Mouse (Mus musculus): ENCODE data around the gene Gab1.
A peak's percentile ranks its signal among the peaks of the same experiment; 100 is the strongest.

Gene Gab1

DNA sequence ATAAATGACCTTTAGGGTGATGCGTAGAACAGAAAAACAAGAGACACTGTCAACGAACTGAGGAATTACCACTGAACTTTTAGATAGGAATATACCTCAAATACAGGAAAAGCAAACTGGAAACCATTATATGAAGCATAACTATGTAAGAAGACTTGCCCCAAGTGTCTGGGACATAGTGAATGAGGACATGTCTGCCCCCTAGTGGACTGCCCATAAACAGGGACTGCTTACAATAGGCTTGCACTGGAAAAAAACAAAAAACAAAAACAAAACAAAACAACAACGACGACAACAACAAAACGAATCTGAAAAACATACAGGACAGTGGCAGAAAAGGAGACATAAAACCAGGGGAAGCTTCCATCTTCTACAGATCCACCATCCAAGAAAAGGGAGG is 66.9 kb downstream of the Gab1 start:
- DNase-seq (ENCODE audit: extremely low read depth, low read depth, low spot score), result no peak

DNA sequence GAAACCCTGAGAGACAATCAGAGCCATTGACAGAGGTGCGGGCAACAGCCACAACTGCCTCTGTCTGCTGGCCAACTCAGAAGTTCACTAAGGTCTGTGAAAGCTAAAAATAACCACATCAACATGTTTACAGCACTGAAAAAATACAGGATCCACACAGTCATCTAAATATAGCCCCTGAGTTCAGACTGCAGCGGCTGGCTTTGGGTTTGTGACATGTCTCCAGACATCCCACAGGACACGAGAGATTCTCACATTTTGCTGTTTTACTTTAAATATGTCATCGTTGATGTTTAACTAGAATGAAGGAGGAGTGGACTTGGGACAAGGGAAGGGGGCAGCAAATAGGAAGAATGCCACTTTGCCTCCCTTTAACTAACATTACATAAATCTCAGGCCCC is 68.7 kb downstream of the Gab1 start:
- no peak for DNase-seq (ENCODE audit: extremely low read depth, low read depth, low spot score)

DNA sequence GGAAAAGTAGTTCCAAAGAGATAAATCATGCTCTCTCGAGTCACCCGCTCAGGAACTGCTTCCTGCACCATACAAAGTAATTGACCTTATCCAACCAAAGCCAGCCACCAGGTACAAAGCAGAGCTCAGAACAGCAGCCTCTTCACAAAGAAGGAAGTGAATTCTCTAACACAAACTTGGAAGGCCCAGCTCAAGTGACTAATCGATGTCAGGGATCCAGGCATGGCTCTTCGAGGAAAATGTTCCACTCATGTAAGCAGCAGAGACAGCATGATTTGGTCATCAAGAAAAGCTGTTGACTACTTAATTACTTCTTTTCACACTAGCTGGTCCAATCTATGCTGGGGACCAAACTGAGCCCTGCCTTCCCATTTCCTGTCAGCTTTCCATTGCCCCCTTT is 69.4 kb downstream of the Gab1 start:
- DNase-seq (ENCODE audit: extremely low read depth, low read depth, low spot score), result no peak

DNA sequence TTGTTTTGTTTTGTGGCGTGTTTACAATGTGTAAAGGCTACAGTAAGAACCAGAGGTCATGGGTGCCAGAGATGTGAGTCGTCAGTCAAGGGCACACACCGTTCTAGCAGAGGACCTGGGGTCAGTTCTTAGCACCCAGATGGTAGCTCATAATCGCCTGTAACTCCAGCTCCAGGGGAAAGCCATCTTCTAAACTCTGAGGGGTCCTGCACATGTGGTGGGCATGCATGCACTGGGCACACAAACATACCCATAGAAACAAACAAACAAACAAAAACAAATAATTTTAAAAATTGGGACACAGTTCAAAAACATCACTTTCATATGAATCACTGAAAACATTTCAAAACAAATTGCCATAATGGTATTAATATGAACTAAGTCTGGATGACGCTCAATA is 69.9 kb downstream of the Gab1 start:
- no peak for DNase-seq (ENCODE audit: extremely low read depth, low read depth, low spot score)

DNA sequence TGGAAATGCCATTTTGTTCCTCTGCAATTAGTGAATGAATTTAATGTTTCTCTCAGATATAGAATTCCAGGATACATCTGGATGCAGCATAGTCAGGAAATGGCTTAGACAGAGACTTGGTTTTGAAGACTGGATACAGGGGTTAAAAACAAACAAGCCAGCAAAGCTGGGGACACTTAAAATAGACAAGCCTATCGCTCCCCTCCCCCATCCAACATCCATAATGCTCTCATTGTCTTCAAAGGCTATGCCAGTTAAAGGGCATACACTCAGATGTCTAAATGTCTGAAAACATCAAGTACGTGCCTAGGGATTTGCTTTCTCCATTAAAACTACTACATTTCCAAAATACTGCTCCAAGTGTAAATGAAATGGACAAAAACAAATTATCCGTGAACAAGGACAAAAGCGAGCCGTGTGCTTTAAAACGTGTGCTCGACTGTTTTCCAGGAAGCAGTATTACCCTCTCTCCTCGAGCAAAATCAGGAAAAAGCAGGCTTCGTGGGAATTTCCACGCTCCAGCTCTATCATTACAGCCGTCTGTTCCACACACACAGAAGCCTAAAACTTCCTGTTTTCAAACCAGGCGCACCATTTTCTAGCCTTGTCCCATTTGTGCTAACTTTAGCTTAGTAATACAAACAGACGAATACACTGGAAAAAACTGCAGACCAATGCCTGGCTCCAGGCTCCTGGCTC is 72.4 kb downstream of the Gab1 start:
- no peak for DNase-seq (ENCODE audit: extremely low read depth, low read depth, low spot score)

DNA sequence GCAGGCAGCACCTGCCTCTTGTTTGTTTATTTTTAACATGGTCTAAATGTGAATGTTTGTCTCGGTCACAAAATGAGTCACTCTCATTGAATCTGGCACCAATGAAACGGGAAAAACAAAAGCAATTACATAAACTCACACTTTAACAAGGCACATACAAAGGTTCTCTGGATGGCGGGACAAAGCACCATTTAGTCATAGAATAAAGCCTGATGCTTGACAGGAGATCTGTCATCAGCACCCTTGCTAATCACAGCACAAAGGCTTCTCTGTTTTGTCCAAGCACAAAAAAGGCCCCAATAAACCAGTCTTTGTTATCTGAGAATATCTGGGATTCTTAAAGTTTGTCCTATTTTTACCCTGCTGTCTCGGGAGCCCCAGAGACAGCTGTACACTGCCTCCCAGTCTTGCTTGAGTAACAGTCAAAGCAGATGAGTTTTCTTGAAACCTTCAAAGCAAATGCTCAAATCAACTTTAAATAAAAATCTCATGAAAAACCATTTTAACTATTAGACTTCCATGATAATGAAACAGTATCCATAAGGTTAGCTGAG is 76.2 kb downstream of the Gab1 start:
- DNase-seq (ENCODE audit: extremely low read depth, low read depth, low spot score), result no peak

DNA sequence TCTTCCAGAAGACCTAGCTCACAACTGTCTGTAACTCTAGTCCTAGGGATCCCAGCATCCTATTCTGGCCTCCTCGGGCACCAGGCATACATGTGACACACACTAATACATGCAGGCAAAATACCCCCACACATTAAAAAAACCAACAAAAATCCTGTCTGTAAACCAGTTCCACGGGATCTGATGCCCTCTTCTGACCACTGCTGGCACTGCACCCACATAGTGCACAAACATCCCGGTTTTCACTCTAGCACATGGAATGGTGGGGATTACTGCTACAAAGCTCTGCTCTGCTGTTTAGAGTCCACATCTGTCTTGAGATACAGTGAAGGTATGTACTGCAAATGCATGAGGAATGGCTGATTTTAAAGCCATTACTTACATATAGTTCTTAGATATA is 81.5 kb downstream of the Gab1 start:
- no peak for DNase-seq (ENCODE audit: extremely low read depth, low read depth, low spot score)

DNA sequence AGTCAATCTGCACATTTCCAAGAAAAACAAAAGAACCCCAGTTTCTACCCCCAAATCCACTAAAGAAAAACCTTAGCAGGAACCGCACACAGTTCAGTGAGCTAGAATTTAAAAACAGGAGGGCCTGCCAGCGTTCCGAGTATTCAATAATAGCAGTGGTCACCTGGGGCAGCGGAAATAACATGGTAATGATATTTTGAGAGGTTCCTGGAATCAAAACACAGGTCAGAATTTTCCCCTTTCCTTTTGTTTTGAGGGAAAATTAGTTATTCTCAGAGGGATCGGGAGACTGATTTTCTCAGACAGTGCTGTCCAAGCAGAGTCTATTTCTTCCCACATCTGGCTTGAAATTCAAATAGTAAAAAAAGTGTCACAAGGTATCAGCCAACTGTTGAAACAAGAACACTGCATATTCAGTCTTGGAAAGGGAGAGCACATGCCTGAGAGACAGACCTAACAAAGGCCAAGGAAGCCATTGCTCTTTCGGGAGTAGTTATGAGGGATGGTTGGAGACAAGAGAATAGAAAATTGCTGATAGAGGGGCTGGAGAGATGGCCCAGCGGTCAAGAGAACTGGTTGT is 82.0 kb downstream of the Gab1 start:
- DNase-seq (ENCODE audit: extremely low read depth, low read depth, low spot score), result no peak

DNA sequence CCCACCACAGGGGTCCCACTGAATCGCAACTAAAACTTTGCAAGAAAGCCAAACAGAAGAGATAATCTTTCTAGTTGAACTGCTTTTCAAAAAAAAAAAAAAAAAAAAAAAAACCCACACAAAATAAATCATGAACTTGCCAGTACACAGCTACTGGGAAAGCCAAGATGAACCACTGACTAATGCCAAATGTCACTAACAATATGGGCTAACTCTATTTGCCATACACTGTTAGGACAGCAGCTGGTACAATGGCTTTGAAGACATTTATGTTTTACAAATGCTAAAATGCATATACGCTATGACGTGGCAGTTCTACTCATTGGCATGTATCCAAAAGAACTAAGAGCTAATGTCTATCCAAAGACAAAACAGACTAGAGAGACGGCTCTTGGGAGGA is 84.2 kb downstream of the Gab1 start:
- no peak for DNase-seq (ENCODE audit: extremely low read depth, low read depth, low spot score)

DNA sequence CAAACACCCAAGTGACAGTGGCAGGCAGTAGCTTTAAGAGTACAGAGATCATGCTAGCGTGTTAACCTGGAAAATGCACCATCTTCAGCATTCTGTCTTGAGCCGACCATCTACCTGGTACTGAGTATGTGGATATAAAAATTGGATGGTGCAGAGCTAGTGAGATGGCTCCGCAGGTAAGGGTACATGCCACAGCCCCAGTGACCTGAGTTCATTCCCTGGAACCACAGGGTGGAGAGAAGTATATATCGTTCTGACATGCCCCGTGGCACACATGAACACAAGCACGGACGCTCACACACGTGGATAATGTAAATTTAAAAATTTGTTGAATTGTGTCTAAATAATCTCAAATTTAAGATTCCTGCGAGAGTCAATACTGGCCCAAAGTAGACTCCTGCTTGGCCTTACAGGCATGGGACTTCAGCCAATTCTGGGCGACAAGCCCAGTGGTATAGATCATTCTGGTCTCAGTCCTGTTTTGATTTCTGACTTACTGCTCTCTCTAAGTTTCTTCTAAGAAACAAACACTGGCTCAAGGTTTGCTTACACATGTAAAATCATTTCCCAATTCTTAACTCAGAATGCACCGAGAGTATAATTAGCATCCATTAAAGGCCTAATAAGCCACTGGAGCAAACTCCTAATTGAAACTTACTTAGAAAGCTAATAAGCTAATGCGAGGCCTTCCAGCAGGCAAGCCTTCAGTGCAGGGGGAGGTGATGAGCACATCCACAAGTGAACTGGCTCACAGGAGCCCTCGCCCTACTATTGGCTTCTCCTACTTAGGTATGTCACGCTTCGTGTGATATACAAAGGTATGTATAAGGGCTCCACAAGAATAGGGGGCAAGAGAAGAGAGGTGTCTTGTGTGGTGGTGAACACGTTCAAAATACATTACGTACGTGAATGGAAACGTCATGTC is 85.5 kb downstream of the Gab1 start:
- peak; percentile 25 for DNase-seq (ENCODE audit: extremely low read depth, low read depth, low spot score)

DNA sequence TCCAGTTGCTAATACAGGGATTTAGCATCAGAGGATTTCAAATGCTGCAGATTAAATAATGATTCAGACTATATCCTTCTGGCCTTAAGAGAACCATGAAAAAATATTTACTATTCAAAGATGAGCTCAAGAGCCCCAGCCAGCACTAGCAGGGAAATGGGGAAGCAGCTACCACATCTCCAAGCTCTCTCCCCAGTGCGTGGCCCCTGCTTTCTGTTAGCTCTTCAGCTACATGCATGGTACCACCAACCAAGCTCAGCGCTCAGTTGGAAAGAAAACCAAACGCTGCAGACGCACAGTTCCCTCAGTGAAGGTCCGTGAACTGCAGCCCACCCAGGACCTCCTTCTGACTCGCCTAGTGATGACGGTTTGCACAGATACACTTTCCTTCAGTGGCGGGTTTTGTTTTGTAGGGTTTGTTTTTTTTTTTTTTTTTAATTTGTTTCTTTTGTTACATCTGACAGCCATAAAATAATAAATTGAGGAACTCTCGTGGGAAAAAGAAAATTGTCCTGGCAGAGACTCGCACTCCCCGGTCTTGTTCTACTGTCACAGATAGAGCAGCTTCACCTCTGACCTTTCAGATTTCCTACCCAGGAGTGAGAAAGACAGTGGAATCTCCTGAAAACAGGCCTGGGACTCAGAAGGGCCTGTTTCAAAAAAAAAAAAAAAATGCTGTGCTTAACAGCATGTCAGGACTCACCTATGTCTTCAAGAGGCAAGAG is 86.4 kb downstream of the Gab1 start:
- no peak for DNase-seq (ENCODE audit: extremely low read depth, low read depth, low spot score)

DNA sequence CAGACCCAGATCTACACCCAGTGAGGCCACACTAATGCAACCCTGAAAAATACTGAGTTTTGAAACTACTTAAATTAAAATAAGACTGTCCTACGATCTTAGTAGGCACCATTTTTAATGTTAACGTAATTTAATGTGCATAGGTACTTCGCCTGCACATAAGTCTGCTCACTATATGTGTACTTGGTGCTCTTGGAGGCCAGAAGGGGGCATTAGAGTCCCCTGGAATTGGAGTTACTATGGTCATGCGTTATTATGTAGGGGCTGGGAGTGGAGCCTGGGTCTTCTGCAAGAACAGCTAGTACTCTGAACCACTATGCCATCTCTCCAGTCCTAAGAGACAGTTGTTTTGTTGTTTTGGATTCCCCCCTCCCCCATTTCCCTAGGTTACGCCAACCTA is 88.1 kb downstream of the Gab1 start:
- DNase-seq (ENCODE audit: extremely low read depth, low read depth, low spot score), result no peak

DNA sequence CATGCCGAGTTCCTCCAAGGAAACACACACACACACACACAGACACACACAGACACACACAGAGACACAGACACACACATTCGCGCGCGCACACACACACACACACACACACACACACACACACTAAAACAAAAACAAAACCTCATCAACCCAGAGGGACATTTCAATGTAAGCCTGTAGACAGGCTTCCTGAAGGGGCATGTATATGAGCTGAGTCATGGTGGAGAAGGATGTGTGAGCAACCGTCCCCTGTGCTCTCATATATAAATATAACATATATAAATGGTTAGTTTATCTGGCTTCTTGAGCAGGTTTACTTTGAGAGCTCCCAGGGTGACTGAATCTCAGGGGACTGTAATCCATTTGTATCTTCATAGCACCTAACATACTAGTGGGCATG is 91.0 kb downstream of the Gab1 start:
- DNase-seq (ENCODE audit: extremely low read depth, low read depth, low spot score), result no peak

DNA sequence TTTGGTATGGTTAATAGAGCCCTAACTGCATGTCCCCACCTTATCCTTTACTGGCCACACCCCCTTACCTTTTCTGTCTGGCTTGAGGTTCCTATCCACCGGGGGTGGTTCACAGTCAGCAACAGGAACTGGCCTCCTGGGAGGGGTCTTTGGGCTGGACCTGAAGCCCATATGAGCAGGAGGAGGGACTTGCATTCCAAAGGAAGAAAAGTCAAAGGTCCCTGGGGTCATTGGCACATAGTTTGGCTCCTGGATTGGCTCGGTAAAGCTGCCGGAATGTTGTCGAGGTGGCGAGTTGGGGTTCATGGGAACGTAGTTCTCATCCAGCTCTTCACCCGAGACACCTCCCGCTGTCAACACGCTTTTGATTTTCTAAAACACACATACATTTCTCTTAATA is 95.8 kb downstream of the Gab1 start:
- DNase-seq (ENCODE audit: extremely low read depth, low read depth, low spot score), result no peak

DNA sequence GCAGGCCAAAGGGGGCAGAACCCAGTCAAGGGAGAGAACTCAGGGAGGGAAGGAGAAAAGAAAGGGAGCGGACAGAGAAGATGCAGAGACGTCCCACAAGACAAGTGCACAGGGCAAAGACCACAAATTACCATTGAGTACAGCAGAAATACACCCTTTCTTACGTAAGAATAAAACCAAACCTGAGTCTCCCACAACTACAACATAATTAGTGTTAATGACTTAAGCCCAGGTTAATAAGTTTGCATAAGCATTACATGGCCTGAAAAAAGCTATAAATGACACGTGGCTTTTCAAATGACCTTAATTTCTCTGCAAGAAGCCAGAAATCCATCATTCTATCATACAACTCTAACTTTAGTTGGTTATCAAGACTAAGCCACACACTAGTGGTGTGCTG is 97.0 kb downstream of the Gab1 start:
- DNase-seq (ENCODE audit: extremely low read depth, low read depth, low spot score), result no peak

DNA sequence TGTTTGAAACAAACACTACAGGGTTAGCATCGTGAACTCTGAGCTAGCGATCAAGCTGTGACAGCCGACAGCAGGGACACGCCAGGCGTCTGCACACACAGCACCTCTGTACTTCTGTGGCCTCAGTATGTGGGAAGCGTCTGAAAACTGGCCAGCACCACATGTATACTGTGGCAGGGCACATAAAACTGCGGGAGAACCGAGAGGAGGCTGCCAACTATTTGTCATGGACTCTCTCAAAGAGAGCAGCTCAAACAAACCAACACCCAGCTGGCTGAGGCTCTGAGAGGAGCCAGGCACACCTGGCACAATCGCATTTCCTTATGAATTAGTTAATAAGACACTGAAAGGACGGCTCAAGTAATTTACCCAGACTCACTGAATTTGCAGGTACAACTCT is 99.0 kb downstream of the Gab1 start:
- DNase-seq (ENCODE audit: extremely low read depth, low read depth, low spot score), result no peak

DNA sequence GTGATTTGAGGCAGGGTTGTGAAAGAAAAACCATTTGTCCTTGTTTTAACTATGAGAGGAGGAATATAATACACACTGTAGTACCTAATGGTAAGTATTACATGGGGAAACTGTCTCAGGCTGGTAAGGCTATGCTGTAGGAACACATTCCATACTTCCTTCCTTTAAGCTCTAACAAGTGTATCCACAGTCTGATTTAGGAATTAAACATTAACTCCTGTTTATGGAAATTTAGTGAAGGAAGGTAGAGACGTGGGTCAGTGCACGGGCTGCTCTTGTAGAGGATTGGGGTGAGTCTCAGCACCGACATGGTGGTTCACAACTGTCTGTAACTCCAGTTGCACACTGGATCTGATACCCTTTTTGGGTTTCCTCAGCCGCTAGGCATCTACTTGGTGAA is 100.0 kb downstream of the Gab1 start:
- DNase-seq (ENCODE audit: extremely low read depth, low read depth, low spot score), result no peak

DNA sequence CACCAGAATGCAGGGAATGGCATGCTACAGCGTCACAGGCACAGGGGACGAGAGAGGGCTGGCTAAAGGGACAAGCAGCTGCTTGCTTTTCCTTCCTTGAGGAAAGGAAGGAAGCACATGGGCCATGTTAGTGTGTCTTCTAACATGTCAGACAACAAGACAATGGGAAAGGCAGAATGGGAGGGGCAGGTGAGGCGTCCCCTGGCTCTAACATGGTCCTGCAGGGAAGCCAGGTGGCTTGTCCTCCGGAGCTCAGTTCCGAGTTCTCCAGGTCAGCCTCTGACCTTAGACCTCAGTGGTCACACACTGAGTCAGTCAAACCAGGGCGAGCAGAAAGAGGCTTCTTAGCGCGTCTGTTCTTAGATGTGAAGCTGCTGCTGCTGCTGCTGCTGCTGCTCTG is 103.9 kb downstream of the Gab1 start:
- DNase-seq (ENCODE audit: extremely low read depth, low read depth, low spot score), result no peak

DNA sequence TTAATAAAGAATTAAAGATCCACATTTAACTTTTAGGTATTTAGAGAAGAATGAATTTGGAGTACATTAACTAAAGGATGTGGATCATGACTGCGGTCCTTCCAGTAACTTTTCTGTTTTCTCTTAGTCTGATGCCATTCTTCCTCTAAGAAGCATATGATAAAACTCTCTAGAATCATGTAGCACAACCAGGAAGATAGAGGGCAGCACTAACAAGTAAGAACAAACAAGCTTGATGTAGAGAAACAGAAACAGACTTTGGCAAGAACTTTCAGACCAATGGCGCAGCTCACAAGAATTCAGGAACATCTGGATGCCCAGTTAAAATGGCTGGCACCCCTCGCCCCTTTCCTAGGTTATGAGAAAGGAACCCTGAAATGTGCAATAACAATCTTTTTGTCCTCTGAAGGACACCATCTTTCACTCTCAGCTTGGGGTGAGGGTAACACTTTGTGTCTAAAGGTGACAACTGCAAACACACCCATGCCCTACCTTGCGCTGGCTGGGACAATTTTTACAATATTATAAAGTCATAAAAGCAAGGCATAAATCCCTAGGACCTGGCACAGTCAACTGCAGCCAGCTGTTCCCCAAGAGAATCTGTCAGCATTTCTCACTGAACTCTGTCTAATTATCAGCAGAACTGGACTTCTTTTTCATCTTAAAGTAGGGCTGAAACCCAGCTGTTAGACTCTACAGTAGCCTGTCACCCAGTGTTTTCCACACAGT is 107.4 kb downstream of the Gab1 start:
- no peak for DNase-seq (ENCODE audit: extremely low read depth, low read depth, low spot score)

DNA sequence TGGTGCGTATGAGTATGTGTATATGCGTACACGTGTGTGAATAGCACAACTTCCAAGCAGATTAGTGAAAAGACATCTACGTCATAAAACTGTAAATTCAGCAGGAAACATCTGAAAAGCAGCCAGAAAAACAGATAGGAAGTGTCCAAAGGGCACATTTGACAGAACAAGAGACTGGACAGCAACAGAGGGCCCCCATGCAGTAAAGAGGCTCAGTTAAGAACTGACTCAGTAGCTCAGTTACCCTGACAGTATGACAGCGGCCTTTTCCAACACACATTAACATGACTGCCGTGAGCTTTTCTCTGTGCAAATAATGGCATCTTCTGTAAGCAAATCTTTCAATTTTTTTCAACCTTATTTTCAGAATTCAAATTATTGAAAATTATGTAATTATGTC is 111.9 kb downstream of the Gab1 start:
- no peak for DNase-seq (ENCODE audit: extremely low read depth, low read depth, low spot score)
